Mouse (Mus musculus) heart, embryonic 14.5 days (tissue): Measurements from ENCODE around the gene 4930562C15Rik. TPM values are rescaled to one million over a fixed set of nuclear protein-coding genes. Genes with fewer than 3 reads are reported as not detected.

Experiments used
- ATAC-seq: fragments of 200-750 bp; cut with Nextera tagmentation; 2 replicates; pipeline ENCODE4 v1.8.0; 2017; ENCODE audit warnings: low read depth, moderate TSS enrichment; ENCODE audit not compliant: insufficient number of reproducible peaks, insufficient read depth, low FRiP score
- H3K27ac ChIP-seq, 2 experiments: fragments of 200-500 bp in 1 of 2; fragments of 300-500 bp in 1 of 2; sonication (generic) in 1 of 2; replicated peaks in 1 of 2; 2 replicates each; pipeline ENCODE4 v1.5.1; 2012 to 2014; ENCODE audit warnings: low read depth in 2 of 2, low read length in 2 of 2, control low read depth in 1 of 2, mild to moderate bottlenecking in 1 of 2, mixed read lengths in 1 of 2; ENCODE audit not compliant: control insufficient read depth in 1 of 2, insufficient read depth in 1 of 2
- H3K27me3 ChIP-seq: fragments of 300-500 bp; sonication (generic); 2 replicates; pipeline ENCODE4 v1.6.1; 2014; ENCODE audit warnings: mild to moderate bottlenecking, low read length, control low read depth; ENCODE audit not compliant: control insufficient read depth, insufficient read depth
- H3K36me3 ChIP-seq: fragments of 300-500 bp; sonication (generic); 2 replicates; pipeline ENCODE4 v1.6.1; 2014; ENCODE audit warnings: mild to moderate bottlenecking, control low read depth, low read length, mixed read lengths; ENCODE audit not compliant: control insufficient read depth, insufficient read depth
- H3K4me1 ChIP-seq, 2 experiments: fragments of 200-500 bp in 1 of 2; fragments of 300-500 bp in 1 of 2; sonication (generic) in 1 of 2; 2 replicates each; pipeline ENCODE4 v1.6.1; 2012 to 2014; ENCODE audit warnings: low read length in 2 of 2, control low read depth in 1 of 2, mixed read lengths in 1 of 2; ENCODE audit not compliant: control insufficient read depth in 2 of 2, insufficient read depth in 2 of 2
- H3K4me2 ChIP-seq: fragments of 300-500 bp; sonication (generic); 2 replicates; pipeline ENCODE4 v1.6.1; 2014; ENCODE audit warnings: mild to moderate bottlenecking, low read length
- H3K4me3 ChIP-seq, 2 experiments: fragments of 200-500 bp in 1 of 2; fragments of 300-500 bp in 1 of 2; sonication (generic) in 1 of 2; 2 replicates each; pipeline ENCODE4 v1.5.1; 2012 to 2014; ENCODE audit warnings: low read length in 2 of 2, mild to moderate bottlenecking in 2 of 2, control low read depth in 1 of 2, low read depth in 1 of 2, moderate library complexity in 1 of 2; ENCODE audit not compliant: control insufficient read depth in 1 of 2, insufficient read depth in 1 of 2
- H3K9ac ChIP-seq: fragments of 300-500 bp; sonication (generic); 2 replicates; pipeline ENCODE4 v1.6.1; 2014; ENCODE audit warnings: mild to moderate bottlenecking, low read length
- H3K9me3 ChIP-seq: fragments of 300-500 bp; sonication (generic); 2 replicates; pipeline ENCODE4 v1.6.1; 2016; ENCODE audit warnings: low read length, control low read depth; ENCODE audit not compliant: control insufficient read depth
- WGBS: fragments of 180-500 bp; shearing (Covaris S2); extraction: QIAGEN DNeasy Blood & Tissue Kit; methylation state at CpG from one replicate; pipeline ENCODE4 v1.1.7; 2014; 5-methylcytosine and 5-hydroxymethylcytosine counted together
- polyA plus RNA-seq: library from polyadenylated mRNA; unstranded; fragments of >200 nt; fragmentation: Nextera tagmentation; extraction: Ambion mirVana; gene quantifications from 2 replicates; pipeline ENCODE4 v1.2.1, GENCODE M21; 2014

The 4930562C15Rik gene
- polyA plus RNA-seq, 1 experiment from 2014 or later = 0.28 TPM

- Histone ChIP-seq H3K27ac (0 out of 4 replicates have a peak overlapping the region, but pooled peaks of 1 of the 2 experiments have one; percentile 14), H3K9ac (0 out of 2 replicates have a peak overlapping the region, but pooled peaks have one; percentile 11), H3K4me2 (no peak overlapping the region)
These were observed 40.9 kb downstream of the 4930562C15Rik start for GRCm38 (mm10) chr16:4876033-4876680.

GRCm38 (mm10) chr16:4877195-4877594 lies 42.0 kb downstream of the 4930562C15Rik start:
- Histone ChIP-seq H3K27me3 (no peaks in the 10 kb centered on the region), H3K27ac (peak overlapping the region in 1 of 2 experiments; percentile 99; a peak in 1 of 4 replicates), H3K4me3 (no peak overlapping the region), H3K4me2 (peak overlapping the region; percentile 76), H3K9ac (peak overlapping the region; percentile 94; the same call in 1 of the 2 replicates), H3K9me3 (no peaks in the 10 kb centered on the region), H3K36me3 (peaks cover 30% of the 10 kb centered on the region), H3K4me1 (peaks cover 20 to 48% of the 10 kb centered on the region in 2 experiments)
- ATAC-seq = no peak
- WGBS = 73% methylated on average over 4 of the region's 4 CpGs

More at GRCm38 (mm10) chr16:4876033-4876680, 40.9 kb downstream of the 4930562C15Rik start:
- Histone ChIP-seq H3K4me3 (no peak overlapping the region), H3K9me3 (no peaks in the 10 kb centered on the region), H3K4me1 (peaks cover 18 to 39% of the 10 kb centered on the region in 2 experiments), H3K36me3 (peaks cover 30% of the 10 kb centered on the region), H3K27me3 (no peaks in the 10 kb centered on the region)
- ATAC-seq = no peak
- 60% methylated on average over 8 of the region's 8 CpGs for whole genome bisulfite sequencing

GRCm38 (mm10) chr16:4877701-4878100 lies 42.5 kb downstream of the 4930562C15Rik start:
- 74% methylated on average over 3 of the region's 3 CpGs for WGBS
- peaks cover 18 to 48% of the 10 kb centered on the region in 2 experiments for H3K4me1 ChIP-seq
- peak overlapping the region; percentile 76 for H3K4me2 ChIP-seq
- no peaks in the 10 kb centered on the region for H3K9me3 ChIP-seq
- peak overlapping the region in 1 of 2 experiments; percentile 99; a peak in 2 of 4 replicates for H3K27ac ChIP-seq
- no peaks in the 10 kb centered on the region for H3K27me3 ChIP-seq
- no peak for ATAC-seq
- H3K36me3 ChIP-seq = peaks cover 30% of the 10 kb centered on the region
- H3K9ac ChIP-seq = peak overlapping the region; percentile 94
- peak overlapping the region; percentile 91 to 97 for H3K4me3 ChIP-seq

GRCm38 (mm10) chr16:4878192-4878885 lies 43.1 kb downstream of the 4930562C15Rik start:
- no peak for ATAC-seq
- Histone ChIP-seq H3K9ac (peak overlapping the region; percentile 94), H3K27ac (peak overlapping the region; percentile 99 to 100; a peak in 3 of 4 replicates), H3K4me2 (peak overlapping the region; percentile 76), H3K4me3 (peak overlapping the region; percentile 91 to 97), H3K9me3 (no peaks in the 10 kb centered on the region), H3K27me3 (no peaks in the 10 kb centered on the region), H3K4me1 (peaks cover 17 to 43% of the 10 kb centered on the region in 2 experiments), H3K36me3 (peaks cover 25% of the 10 kb centered on the region)
- WGBS = 18% methylated on average over 5 of the region's 5 CpGs

- Histone ChIP-seq H3K27me3 (no peaks in the 10 kb centered on the region), H3K4me2 (peak overlapping the region; percentile 76), H3K27ac (peak overlapping the region; percentile 99 to 100), H3K4me1 (peaks cover 17 to 43% of the 10 kb centered on the region in 2 experiments), H3K36me3 (peaks cover 18% of the 10 kb centered on the region), H3K9me3 (no peaks in the 10 kb centered on the region), H3K4me3 (peak overlapping the region; percentile 91 to 97), H3K9ac (peak overlapping the region; percentile 94)
- under 1% methylated on average over 52 of the region's 54 CpGs for WGBS
- peak; percentile 5; the same call in 1 of the 2 replicates for ATAC-seq
These were observed 44.0 kb downstream of the 4930562C15Rik start for GRCm38 (mm10) chr16:4879101-4879707.

- no peaks in the 10 kb centered on the region for H3K9me3 ChIP-seq
These were observed 44.5 kb downstream of the 4930562C15Rik start for GRCm38 (mm10) chr16:4879708-4880124.

GRCm38 (mm10) chr16:4880136-4880825 lies 45.1 kb downstream of the 4930562C15Rik start, which contains the start of gene Ubald1:
Ubald1 (minus strand) TSS chr16:4880315.
- Histone ChIP-seq H3K9ac (peak within 1 kb of the TSS; percentile 96), H3K27ac (peak within 1 kb of the TSS; percentile 99 to 100), H3K4me2 (peak within 1 kb of the TSS; percentile 92), H3K9me3 (no peaks in the 10 kb centered on the region), H3K27me3 (no peaks in the 10 kb centered on the region), H3K4me3 (peak within 1 kb of the TSS; percentile 91 to 97), H3K4me1 (peaks cover 17 to 41% of the 10 kb centered on the region in 2 experiments), H3K36me3 (peaks cover 7% of the 10 kb centered on the region)
- under 1% methylated on average over 48 of the region's 48 CpGs for WGBS
- ATAC-seq = peak; percentile 88

More at GRCm38 (mm10) chr16:4879708-4880124, 44.5 kb downstream of the 4930562C15Rik start:
- H3K4me1 ChIP-seq = peaks cover 17 to 43% of the 10 kb centered on the region in 2 experiments
- WGBS = under 1% methylated on average over 40 of the region's 40 CpGs
- no peaks in the 10 kb centered on the region for H3K27me3 ChIP-seq
- peak overlapping the region; percentile 94 for H3K9ac ChIP-seq
- ATAC-seq = peak; percentile 70
- H3K4me3 ChIP-seq = peak overlapping the region; percentile 91 to 97
- peaks cover 13% of the 10 kb centered on the region for H3K36me3 ChIP-seq
- H3K27ac ChIP-seq = peak overlapping the region; percentile 99 to 100
- peak overlapping the region; percentile 76 for H3K4me2 ChIP-seq
